Mouse (Mus musculus) embryonic fibroblast, embryonic 13.5 days (primary cell): ENCODE measurements around the gene Wfdc6b. TPM values are rescaled to one million over a fixed set of nuclear protein-coding genes. Genes with fewer than 3 reads are reported as not detected.
"Not testable (repeated sequence)": the region's sequence is repeated elsewhere in the genome, so short reads cannot be mapped to it uniquely, and the experiment has no call there.

Experiments
- H3K27ac ChIP-seq: 2 replicates; pipeline ENCODE4 v1.5.1; 2012; ENCODE audit warnings: low read length, control low read depth, inconsistent platforms; ENCODE audit not compliant: insufficient read depth
- H3K4me1 ChIP-seq: 2 replicates; pipeline ENCODE4 v1.6.1; 2011; ENCODE audit warnings: low read length; ENCODE audit not compliant: control insufficient read depth, insufficient read depth
- H3K4me3 ChIP-seq: 2 replicates; pipeline ENCODE4 v1.5.1; 2011; ENCODE audit warnings: mild to moderate bottlenecking, control low read depth, low read length; ENCODE audit not compliant: insufficient read depth
- CTCF ChIP-seq: IDR thresholded peaks from 2 replicates; pipeline ENCODE4 v1.5.1; 2011; ENCODE audit warnings: mild to moderate bottlenecking, control low read depth, low read length, moderate library complexity, borderline replicate concordance; ENCODE audit not compliant: insufficient read depth
- POLR2A ChIP-seq: IDR thresholded peaks from 2 replicates; pipeline ENCODE4 v1.6.1; 2011; ENCODE audit warnings: low read depth, mild to moderate bottlenecking, control low read depth, low read length, moderate library complexity
- polyA plus RNA-seq: library from polyadenylated mRNA; stranded (reverse); fragments of >200 nt; gene quantifications from 2 replicates; pipeline ENCODE4 v1.2.4, GENCODE M21; 2011; ENCODE audit warnings: low read depth; ENCODE audit not compliant: missing spikeins, insufficient read length

Gene Wfdc6b
- not detected in 2 replicates for polyA plus RNA-seq

DNA sequence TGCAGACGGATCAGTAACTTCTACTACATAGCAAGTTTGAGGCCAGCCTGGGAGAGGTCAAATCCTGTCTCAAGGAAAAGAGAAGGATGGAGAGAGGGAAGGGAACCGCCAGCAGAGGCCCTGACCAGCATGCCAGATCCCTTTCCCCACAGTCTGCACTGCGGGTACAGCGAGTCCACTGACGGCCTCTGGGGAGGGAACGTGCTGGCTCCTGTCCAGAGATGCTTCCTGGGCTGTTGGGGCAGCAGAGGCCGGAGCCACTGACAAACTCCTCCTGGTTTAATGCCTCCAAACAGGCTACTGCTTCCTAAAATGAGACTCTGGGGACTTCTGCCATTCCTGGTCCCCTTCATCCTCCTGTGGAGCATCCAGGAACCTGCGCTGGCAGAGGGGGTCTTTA is at the start of gene Wfdc6b, which contains the start of gene Wfdc8:
Wfdc6b (plus strand) TSS at position 52 of the 400 bp plus-strand sequence.
Wfdc8 (minus strand) TSS at position 156 of the 400 bp plus-strand sequence.
- not testable (repeated sequence) for H3K4me3 ChIP-seq, H3K27ac ChIP-seq
- H3K4me1 ChIP-seq, result peaks cover 11% of the 10 kb centered on the region; the same call in 1 of the 2 replicates

DNA sequence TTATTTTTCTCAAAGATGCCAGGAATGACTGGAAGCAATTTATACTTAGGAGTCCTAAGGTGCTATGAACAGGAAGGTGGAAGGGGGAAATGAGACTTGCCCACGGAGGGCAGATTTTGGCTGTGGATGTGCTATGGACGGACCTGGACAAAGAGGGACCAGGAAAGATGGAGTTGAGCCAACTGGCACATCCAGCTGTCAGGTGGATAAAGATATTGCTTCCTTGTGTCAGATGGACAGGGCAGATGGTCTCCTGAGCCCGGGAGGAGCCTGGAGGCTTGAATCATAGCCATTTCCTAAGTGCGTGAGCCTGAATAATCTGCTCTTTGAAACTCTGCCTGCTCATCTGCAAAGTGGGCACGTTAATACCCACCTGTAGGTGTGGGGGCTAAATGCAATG is 49.0 kb upstream of the Wfdc6b start:
- Histone ChIP-seq H3K4me3 (no peak overlapping the region), H3K4me1 (no peaks in the 10 kb centered on the region), H3K27ac (no peak overlapping the region)
- TF ChIP-seq CTCF, result no peak
- no peak for TF ChIP-seq POLR2A

DNA sequence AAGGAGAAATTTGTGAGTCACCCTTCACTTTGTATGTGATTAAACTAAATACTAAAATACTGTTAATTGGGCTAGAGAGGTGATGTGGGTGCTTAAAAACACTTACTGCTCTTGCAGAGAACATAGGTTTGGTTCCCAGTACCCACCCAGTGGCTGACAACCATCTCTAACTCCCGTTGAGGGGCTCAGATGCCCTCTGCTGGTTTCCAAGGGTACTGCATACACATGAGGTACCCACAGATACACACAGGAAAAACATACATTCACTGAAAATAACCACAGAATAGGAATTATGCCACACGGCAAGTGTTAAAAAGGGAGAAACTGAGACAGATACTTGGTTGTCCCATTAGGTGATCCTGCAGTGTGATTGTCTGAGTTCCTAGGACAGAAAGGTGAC is 46.3 kb upstream of the Wfdc6b start:
- Histone ChIP-seq H3K4me1 (no peaks in the 10 kb centered on the region), H3K4me3 (no peak overlapping the region), H3K27ac (no peak overlapping the region)
- TF ChIP-seq CTCF (no peak), POLR2A (no peak)

- H3K4me1 ChIP-seq, result no peaks in the 10 kb centered on the region
- TF ChIP-seq CTCF (no peak), POLR2A (no peak)
- no peak overlapping the region for H3K4me3 ChIP-seq
- H3K27ac ChIP-seq, result no peak overlapping the region
Observed at GRCm38 (mm10) chr2:164567460-164567859, 45.9 kb upstream of the Wfdc6b start.

- H3K27ac ChIP-seq, H3K4me1 ChIP-seq, H3K4me3 ChIP-seq: not testable (repeated sequence)
Observed at GRCm38 (mm10) chr2:164573359-164573758, 40.0 kb upstream of the Wfdc6b start, which contains the start of gene Spint3. Gene Spint3 (minus strand): TSS chr2:164573459.

GRCm38 (mm10) chr2:164585025-164585725 is 28.1 kb upstream of the Wfdc6b start, which contains the start of gene Wfdc6a:
Gene Wfdc6a (minus strand): TSS chr2:164585447.
- H3K27ac ChIP-seq, H3K4me3 ChIP-seq, H3K4me1 ChIP-seq: not testable (repeated sequence)

- peak; percentile 59; the same call in 1 of the 2 replicates for TF ChIP-seq CTCF
- no peak for TF ChIP-seq POLR2A
- Histone ChIP-seq H3K4me1 (no peaks in the 10 kb centered on the region), H3K4me3 (no peak overlapping the region), H3K27ac (no peak overlapping the region)
Observed at GRCm38 (mm10) chr2:164592014-164592413, 21.3 kb upstream of the Wfdc6b start.

- Histone ChIP-seq H3K27ac (no peak within 1 kb of the TSS), H3K4me3 (no peak within 1 kb of the TSS), H3K4me1 (no peaks in the 10 kb centered on the region)
- TF ChIP-seq POLR2A (no peak), CTCF (no peak)
Observed at GRCm38 (mm10) chr2:164593494-164593893, 19.8 kb upstream of the Wfdc6b start, which contains the start of gene Eppin. Gene Eppin (minus strand): TSS chr2:164593594.

DNA sequence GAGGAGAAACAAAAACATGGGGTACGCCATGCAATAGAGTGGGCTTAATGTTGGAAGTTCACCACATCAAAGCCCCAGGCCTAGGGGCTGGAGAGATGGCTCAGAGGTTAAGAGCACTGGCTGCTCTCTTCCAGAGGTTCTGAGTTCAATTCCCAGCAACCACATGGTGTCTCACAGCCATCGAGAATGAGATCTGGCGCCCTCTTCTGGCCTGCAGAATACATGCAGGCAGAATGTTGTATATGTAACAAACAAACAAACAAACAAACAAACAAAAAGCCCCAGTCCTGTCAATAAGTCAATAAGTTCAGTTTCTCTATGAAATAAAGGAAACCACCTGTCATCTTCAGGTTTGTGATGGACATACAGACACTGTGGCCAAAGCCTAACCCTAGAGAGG is 13.1 kb upstream of the Wfdc6b start:
- TF ChIP-seq POLR2A (no peak), CTCF (no peak)
- Histone ChIP-seq H3K27ac (no peak overlapping the region), H3K4me3 (no peak overlapping the region), H3K4me1 (peaks cover 3% of the 10 kb centered on the region; the same call in 1 of the 2 replicates)

- Histone ChIP-seq H3K4me3 (no peak overlapping the region), H3K27ac (no peak overlapping the region), H3K4me1 (peaks cover 3% of the 10 kb centered on the region; the same call in 1 of the 2 replicates)
- no peak for TF ChIP-seq POLR2A
- TF ChIP-seq CTCF, result no peak
Observed at GRCm38 (mm10) chr2:164603482-164603881, 9.8 kb upstream of the Wfdc6b start.

DNA sequence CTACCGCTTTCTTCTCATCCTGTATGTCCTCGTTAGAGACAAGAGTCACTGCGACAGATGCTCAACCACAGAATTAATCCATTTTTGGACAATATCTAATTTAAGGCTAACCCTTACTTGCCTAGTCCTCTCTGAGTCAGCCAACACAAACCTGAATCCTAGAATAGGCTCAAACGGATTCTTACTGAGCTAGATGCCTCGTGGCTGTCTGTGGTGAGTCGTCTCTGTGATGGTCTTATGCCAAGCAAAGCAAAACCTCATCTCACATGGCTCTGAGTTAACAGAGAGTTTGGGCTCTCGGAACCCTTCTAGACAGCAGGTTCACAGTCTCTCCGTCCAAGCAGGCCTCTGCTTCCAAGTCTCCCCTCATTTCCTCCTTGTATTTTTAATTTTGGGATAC is 8.9 kb upstream of the Wfdc6b start:
- H3K4me1 ChIP-seq, result peaks cover 5% of the 10 kb centered on the region
- peak overlapping the region; percentile 53; the same call in 1 of the 2 replicates for H3K27ac ChIP-seq
- no peak overlapping the region for H3K4me3 ChIP-seq
- TF ChIP-seq CTCF (no peak), POLR2A (no peak)
